Mouse (Mus musculus): ENCODE measurements around the gene Crlf2. TPM values are rescaled to one million over a fixed set of nuclear protein-coding genes. Genes with fewer than 3 reads are reported as not detected.

The Crlf2 gene
- total and polyA plus RNA-seq, 3 experiments = 10.5 to 32.5 (median 22.6) TPM

DNA sequence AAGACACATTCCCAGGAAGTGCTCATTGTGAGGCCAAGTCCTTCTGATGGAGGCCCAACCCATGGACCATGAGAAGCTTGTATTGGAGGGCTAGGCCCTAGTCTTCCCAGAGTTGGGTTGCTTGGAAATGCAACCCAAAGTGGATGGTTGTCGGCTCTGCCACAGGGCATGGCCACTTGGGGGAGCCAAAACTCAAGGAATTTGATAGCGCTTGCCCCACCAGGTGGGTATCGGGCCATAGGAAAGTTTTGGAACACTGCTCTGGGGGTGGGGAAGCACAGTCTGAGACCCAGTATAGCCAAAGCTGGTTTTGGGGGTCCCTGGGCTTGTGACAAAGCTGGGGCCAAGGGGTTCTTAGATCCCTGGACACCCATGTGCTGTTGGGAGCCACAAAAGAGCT, 42.3 kb upstream of the Crlf2 start:
- DNase-seq (ENCODE audit: extremely low read depth) = peak; percentile 25
- no peak overlapping the region for H3K4me2 ChIP-seq (ENCODE audit: insufficient read depth, low read depth, poor library complexity, severe bottlenecking)
- H3K36me3 ChIP-seq (replicated peaks in 1 of 2; ENCODE audit: control insufficient read depth in 1 of 2, insufficient read depth in 1 of 2, low read length in 1 of 2) = no peaks in the 10 kb centered on the region
- no peaks in the 10 kb centered on the region for H3K79me2 ChIP-seq (replicated peaks; ENCODE audit: control insufficient read depth, extremely low read depth, insufficient read depth, poor library complexity, severe bottlenecking)
- no peak overlapping the region for H3K4me3 ChIP-seq (replicated peaks in 1 of 3; ENCODE audit: low read depth in 2 of 3, low read length in 2 of 3, poor library complexity in 1 of 3)
- dilution Hi-C loops (cut with MboI; ENCODE audit: extremely low pct_ligation_motif_present, extremely low pct_unique_long_range_greater_than_20kb, low sequenced_read_pairs) = no loop called here
- no peaks in the 10 kb centered on the region for H3K9me3 ChIP-seq (replicated peaks; ENCODE audit: low read length)
- H3K4me1 ChIP-seq (ENCODE audit: control insufficient read depth in 1 of 2, insufficient read depth in 2 of 2) = peaks cover 2% of the 10 kb centered on the region in 2 experiments; a peak in 1 of 4 replicates
- H3K27me3 ChIP-seq (replicated peaks) = no peaks in the 10 kb centered on the region
- H3K9ac ChIP-seq (ENCODE audit: insufficient read depth, low read depth) = no peak overlapping the region
- in situ Hi-C loops (cut with MboI; ENCODE audit: low pct_ligation_motif_present, low pct_unique_long_range_greater_than_20kb, low sequenced_read_pairs) = loop anchor here (10.0 kb wide), 2 partner anchors 96 to 414 kb away; no protein-coding TSS in a partner anchor
- TF ChIP-seq RAD21 (IDR thresholded peaks at IDR 0.05; ENCODE audit: low read depth, low read length) (peak; percentile 79), ZC3H11A (IDR thresholded peaks at IDR 0.05; ENCODE audit: low read depth, low read length) (peak; percentile 34), BHLHE40 (IDR thresholded peaks at IDR 0.05; ENCODE audit: low read depth, low read length) (no peak), SMC3 (IDR thresholded peaks at IDR 0.05; ENCODE audit: low read depth, low read length) (peak; percentile 70), CTCF (conservative IDR thresholded peaks at IDR 0.05 in 1 of 2, IDR thresholded peaks at IDR 0.05 in 1 of 2; ENCODE audit: low read depth in 2 of 2, low read length in 2 of 2) (peak; percentile 36 to 79; a peak in 3 of 4 replicates)
- H3K27ac ChIP-seq (ENCODE audit: insufficient read depth, low read depth) = no peak overlapping the region

DNA sequence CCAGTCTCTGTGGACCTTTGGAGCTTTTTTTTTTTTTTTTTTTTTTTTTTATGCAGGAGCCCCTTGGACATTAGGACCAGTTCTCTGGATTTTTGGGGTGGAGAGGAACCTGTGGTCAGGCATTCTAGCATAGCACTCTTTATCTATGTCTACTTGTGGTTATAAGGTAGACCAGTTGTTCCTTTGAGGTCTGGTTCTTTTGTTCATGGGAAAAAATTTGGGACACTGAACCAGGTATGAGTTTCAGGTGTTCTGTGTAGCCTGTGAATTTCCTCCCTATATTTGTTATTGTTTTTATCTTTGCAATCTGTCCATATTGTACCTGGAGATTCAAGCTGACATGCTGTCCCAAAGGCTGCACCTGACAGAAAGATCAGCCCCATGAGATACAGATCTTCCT, 40.1 kb upstream of the Crlf2 start:
- no peak overlapping the region for H3K27ac ChIP-seq (ENCODE audit: insufficient read depth, low read depth)
- no peak overlapping the region for H3K4me2 ChIP-seq (ENCODE audit: insufficient read depth, low read depth, poor library complexity, severe bottlenecking)
- H3K9ac ChIP-seq (ENCODE audit: insufficient read depth, low read depth) = no peak overlapping the region
- in situ Hi-C loops (cut with MboI; ENCODE audit: low pct_ligation_motif_present, low pct_unique_long_range_greater_than_20kb, low sequenced_read_pairs) = loop anchor here (5.0 kb wide), 1 partner anchor 37 kb away; no protein-coding TSS in a partner anchor
- no peaks in the 10 kb centered on the region for H3K79me2 ChIP-seq (replicated peaks; ENCODE audit: control insufficient read depth, extremely low read depth, insufficient read depth, poor library complexity, severe bottlenecking)
- peaks cover 2% of the 10 kb centered on the region in 2 experiments; a peak in 1 of 4 replicates for H3K4me1 ChIP-seq (ENCODE audit: control insufficient read depth in 1 of 2, insufficient read depth in 2 of 2)
- DNase-seq (ENCODE audit: extremely low read depth) = peak; percentile 39
- H3K4me3 ChIP-seq (replicated peaks in 1 of 3; ENCODE audit: low read depth in 2 of 3, low read length in 2 of 3, poor library complexity in 1 of 3) = no peak overlapping the region
- TF ChIP-seq NELFE (IDR thresholded peaks at IDR 0.05; ENCODE audit: low read depth, low read length) (no peak), HCFC1 (IDR thresholded peaks at IDR 0.05; ENCODE audit: low read depth, low read length) (no peak), RAD21 (IDR thresholded peaks at IDR 0.05; ENCODE audit: low read depth, low read length) (no peak), BHLHE40 (IDR thresholded peaks at IDR 0.05; ENCODE audit: low read depth, low read length) (no peak), MAZ (IDR thresholded peaks at IDR 0.05; ENCODE audit: low read depth, low read length) (no peak), USF1 (IDR thresholded peaks at IDR 0.05; ENCODE audit: low read depth, low read length) (no peak), NRF1 (IDR thresholded peaks at IDR 0.05; ENCODE audit: low read depth, low read length) (no peak), SMC3 (IDR thresholded peaks at IDR 0.05; ENCODE audit: low read depth, low read length) (no peak), MEF2A (IDR thresholded peaks at IDR 0.05; ENCODE audit: borderline replicate concordance, low read depth, low read length) (no peak)
- dilution Hi-C loops (cut with MboI; ENCODE audit: extremely low pct_ligation_motif_present, extremely low pct_unique_long_range_greater_than_20kb, low sequenced_read_pairs) = no loop called here
- H3K36me3 ChIP-seq (replicated peaks in 1 of 2; ENCODE audit: control insufficient read depth in 1 of 2, insufficient read depth in 1 of 2, low read length in 1 of 2) = no peaks in the 10 kb centered on the region
- peaks cover 3% of the 10 kb centered on the region for H3K27me3 ChIP-seq (replicated peaks)
- H3K9me3 ChIP-seq (replicated peaks; ENCODE audit: low read length) = no peaks in the 10 kb centered on the region

DNA sequence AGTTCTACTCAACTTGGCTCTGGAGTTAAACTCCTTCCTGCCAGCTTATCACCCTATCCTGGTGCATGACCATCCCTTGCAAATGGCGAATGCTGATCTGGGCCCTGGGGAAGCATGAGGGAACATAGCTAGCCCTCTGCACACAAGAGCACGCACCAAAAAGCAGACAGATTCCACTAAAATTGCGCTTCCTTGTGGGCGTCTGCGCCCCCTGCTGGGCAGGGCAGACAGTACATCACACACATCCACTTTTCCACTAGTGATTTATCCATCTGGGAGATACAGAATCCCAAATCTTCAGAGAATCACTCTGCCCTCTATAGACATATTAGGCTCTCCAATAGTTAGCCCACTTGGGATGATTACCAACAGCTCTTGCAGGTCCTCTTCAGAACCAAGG, 37.9 kb upstream of the Crlf2 start:
- Histone ChIP-seq H3K79me2 (replicated peaks; ENCODE audit: control insufficient read depth, extremely low read depth, insufficient read depth, poor library complexity, severe bottlenecking) (no peaks in the 10 kb centered on the region), H3K4me3 (replicated peaks in 1 of 3; ENCODE audit: low read depth in 2 of 3, low read length in 2 of 3, poor library complexity in 1 of 3) (no peak overlapping the region), H3K4me1 (ENCODE audit: control insufficient read depth in 1 of 2, insufficient read depth in 2 of 2) (peaks cover 2% of the 10 kb centered on the region in 2 experiments; a peak in 1 of 4 replicates), H3K9me3 (replicated peaks; ENCODE audit: low read length) (no peaks in the 10 kb centered on the region), H3K9ac (ENCODE audit: insufficient read depth, low read depth) (no peak overlapping the region), H3K36me3 (replicated peaks in 1 of 2; ENCODE audit: control insufficient read depth in 1 of 2, insufficient read depth in 1 of 2, low read length in 1 of 2) (no peaks in the 10 kb centered on the region), H3K4me2 (ENCODE audit: insufficient read depth, low read depth, poor library complexity, severe bottlenecking) (0 out of 2 replicates have a peak overlapping the region, but pooled peaks have one; percentile 4), H3K27me3 (replicated peaks) (peaks cover 3% of the 10 kb centered on the region), H3K27ac (ENCODE audit: insufficient read depth, low read depth) (no peak overlapping the region)
- in situ Hi-C loops (cut with MboI; ENCODE audit: low pct_ligation_motif_present, low pct_unique_long_range_greater_than_20kb, low sequenced_read_pairs) (loop anchor here (5.0 kb wide), 1 partner anchor 34 kb away; no protein-coding TSS in a partner anchor), dilution Hi-C loops (cut with MboI; ENCODE audit: extremely low pct_ligation_motif_present, extremely low pct_unique_long_range_greater_than_20kb, low sequenced_read_pairs) (no loop called here)
- no peak for TF ChIP-seq MAFK (IDR thresholded peaks at IDR 0.05; ENCODE audit: insufficient replicate concordance, low read length)
- TF ChIP-seq PAX5 (IDR thresholded peaks at IDR 0.05; ENCODE audit: low read length) = no peak
- 0 out of 2 replicates have a peak, but pooled peaks have one; percentile 9 for TF ChIP-seq ZC3H11A (IDR thresholded peaks at IDR 0.05; ENCODE audit: low read depth, low read length)
- no peak for TF ChIP-seq HCFC1 (IDR thresholded peaks at IDR 0.05; ENCODE audit: low read depth, low read length)
- peak; percentile 88 to 94 for TF ChIP-seq CTCF (conservative IDR thresholded peaks at IDR 0.05 in 1 of 2, IDR thresholded peaks at IDR 0.05 in 1 of 2; ENCODE audit: low read depth in 2 of 2, low read length in 2 of 2)
- no peak for TF ChIP-seq IRF4 (IDR thresholded peaks at IDR 0.05; ENCODE audit: low read depth, low read length)
- peak; percentile 92 for TF ChIP-seq SMC3 (IDR thresholded peaks at IDR 0.05; ENCODE audit: low read depth, low read length)
- no peak for TF ChIP-seq CHD2 (IDR thresholded peaks at IDR 0.05; ENCODE audit: low read length)
- TF ChIP-seq RAD21 (IDR thresholded peaks at IDR 0.05; ENCODE audit: low read depth, low read length) = peak; percentile 65
- TF ChIP-seq MEF2A (IDR thresholded peaks at IDR 0.05; ENCODE audit: borderline replicate concordance, low read depth, low read length) = no peak
- TF ChIP-seq TCF12 (IDR thresholded peaks at IDR 0.05; ENCODE audit: low read depth, low read length) = no peak
- no peak for TF ChIP-seq CHD1 (IDR thresholded peaks at IDR 0.05; ENCODE audit: low read depth, low read length)
- TF ChIP-seq MYC (IDR thresholded peaks at IDR 0.05; ENCODE audit: low read depth, low read length) = no peak
- 0 out of 2 replicates have a peak, but pooled peaks have one; percentile 11 for TF ChIP-seq NELFE (IDR thresholded peaks at IDR 0.05; ENCODE audit: low read depth, low read length)
- no peak for TF ChIP-seq EP300 (IDR thresholded peaks at IDR 0.05; ENCODE audit: low read length)
- TF ChIP-seq SIN3A (IDR thresholded peaks at IDR 0.05; ENCODE audit: low read length) = no peak
- peak; percentile 43 for DNase-seq (ENCODE audit: extremely low read depth)

Measured in CH12.LX (cell line).